Mouse (Mus musculus): Measurements from ENCODE around the gene Oxct2a. TPM values are rescaled to one million over a fixed set of nuclear protein-coding genes. Genes with fewer than 3 reads are reported as not detected.
"Not testable (repeated sequence)": the region's sequence is repeated elsewhere in the genome, so short reads cannot be mapped to it uniquely, and the experiment has no call there.

The Oxct2a gene
- polyA plus RNA-seq, 1 experiment, result not detected

DNA sequence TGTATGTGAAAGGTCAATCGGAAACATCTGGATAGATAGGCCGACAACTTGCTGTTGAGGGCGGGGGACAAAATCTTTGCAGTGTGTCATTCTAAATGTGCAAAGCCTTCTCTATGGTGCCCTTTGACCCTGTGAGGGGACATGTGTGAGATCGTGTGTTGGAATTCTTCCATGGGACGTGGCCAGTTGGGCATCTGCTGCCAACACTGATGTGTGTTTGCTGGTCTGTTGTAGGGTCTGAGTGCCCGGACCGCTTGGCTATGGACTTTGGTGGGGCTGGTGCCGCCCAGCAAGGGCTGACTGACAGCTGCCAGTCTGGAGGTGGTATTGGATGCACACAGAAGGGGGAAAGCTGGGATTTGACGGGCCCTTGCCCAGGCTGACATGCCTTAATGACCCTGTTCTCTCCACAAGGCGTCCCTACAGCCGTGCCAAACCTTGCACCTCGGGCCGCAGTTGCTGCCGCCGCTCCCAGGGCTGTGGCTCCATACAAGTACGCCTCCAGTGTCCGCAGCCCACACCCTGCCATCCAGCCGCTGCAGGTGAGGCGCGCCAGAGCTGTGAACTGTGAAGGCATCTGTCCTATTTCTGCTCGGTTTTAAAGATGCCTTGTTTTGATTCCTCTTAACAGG, 27.8 kb downstream of the Oxct2a start:
- no peak for DNase-seq
- no peak overlapping the region for H3K27ac ChIP-seq (ENCODE audit: insufficient read depth, low read length)
- no peak for TF ChIP-seq CTCF (IDR thresholded peaks at IDR 0.05; ENCODE audit: borderline replicate concordance, insufficient read depth, low read depth, low read length)
- TF ChIP-seq POLR2A (IDR thresholded peaks at IDR 0.05; ENCODE audit: borderline replicate concordance, insufficient read depth, low read length), result no peak
- no peaks in the 10 kb centered on the region for H3K4me1 ChIP-seq (ENCODE audit: control insufficient read depth, insufficient read depth, low read length)
- no peak overlapping the region for H3K4me3 ChIP-seq (replicated peaks; ENCODE audit: insufficient read depth, low read depth, low read length)
- no peaks in the 10 kb centered on the region for H3K27me3 ChIP-seq (ENCODE audit: control insufficient read depth, insufficient read depth, low read length)
- 81% methylated on average over 21 of the region's 21 CpGs for WGBS

DNA sequence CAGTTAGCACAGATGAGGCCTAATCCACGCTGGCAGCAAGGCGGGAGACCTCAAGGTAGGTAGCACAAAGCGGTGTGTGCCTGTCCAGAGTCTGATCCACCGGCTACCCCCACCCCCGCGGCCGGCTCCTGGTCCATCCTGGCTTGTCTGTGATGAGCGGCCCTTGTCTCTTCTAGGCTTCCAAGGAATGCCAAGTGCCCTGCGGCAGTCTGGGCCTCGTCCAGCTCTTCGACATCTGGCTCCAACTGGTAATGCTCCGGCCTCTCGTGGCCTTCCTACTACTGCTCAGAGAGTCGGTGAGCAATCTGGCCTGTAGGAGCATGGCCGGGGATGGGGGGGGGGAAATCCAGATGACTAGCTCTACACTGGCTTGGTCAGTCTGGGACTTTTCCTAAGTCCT, 28.4 kb downstream of the Oxct2a start:
- H3K27me3 ChIP-seq (ENCODE audit: control insufficient read depth, insufficient read depth, low read length); H3K4me3 ChIP-seq (replicated peaks; ENCODE audit: insufficient read depth, low read depth, low read length); DNase-seq; H3K27ac ChIP-seq (ENCODE audit: insufficient read depth, low read length); H3K4me1 ChIP-seq (ENCODE audit: control insufficient read depth, insufficient read depth, low read length): not testable (repeated sequence)
- WGBS, result 29% methylated on average over 15 of the region's 15 CpGs

DNA sequence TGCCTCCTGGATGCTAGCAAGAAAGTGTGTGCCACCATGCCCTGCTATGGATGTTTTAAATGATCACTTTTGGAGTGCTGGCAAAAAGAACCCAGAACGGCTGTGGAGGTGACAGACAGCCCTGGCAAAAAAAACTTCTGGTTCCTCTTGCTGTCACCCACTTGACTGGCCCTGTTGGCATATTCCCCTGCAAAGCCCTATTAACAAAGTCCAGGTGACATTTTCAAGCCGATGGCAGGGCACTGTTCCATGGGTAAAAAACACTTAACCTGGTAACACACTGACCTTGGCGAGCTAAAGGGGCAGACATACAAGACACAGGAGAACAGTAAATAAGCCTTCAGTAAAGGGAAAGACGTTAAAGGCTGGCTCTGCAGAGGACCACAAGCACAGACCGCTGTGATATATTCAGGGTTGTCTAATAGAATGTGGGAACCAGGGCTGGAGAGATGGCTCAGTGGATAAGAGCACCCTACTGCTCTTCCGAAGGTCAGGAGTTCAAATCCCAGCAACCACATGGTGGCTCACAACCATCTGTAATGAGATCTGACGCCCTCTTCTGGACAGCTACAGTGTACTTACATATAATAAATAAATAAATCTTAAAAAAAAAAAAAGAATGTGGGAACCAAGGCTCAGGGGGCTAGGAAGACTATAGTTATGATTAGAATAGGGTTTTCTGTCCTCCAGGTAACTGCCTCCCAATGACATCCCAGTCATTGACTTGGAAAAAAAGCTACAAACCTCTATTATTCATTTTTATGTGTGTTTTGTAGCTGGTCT, 29.6 kb downstream of the Oxct2a start:
- 75% methylated on average over 7 of the region's 7 CpGs for WGBS
- Histone ChIP-seq H3K27ac (ENCODE audit: insufficient read depth, low read length) (no peak overlapping the region), H3K4me1 (ENCODE audit: control insufficient read depth, insufficient read depth, low read length) (no peaks in the 10 kb centered on the region), H3K4me3 (replicated peaks; ENCODE audit: insufficient read depth, low read depth, low read length) (no peak overlapping the region), H3K27me3 (ENCODE audit: control insufficient read depth, insufficient read depth, low read length) (no peaks in the 10 kb centered on the region)
- no peak for DNase-seq
- no peak for TF ChIP-seq CTCF (IDR thresholded peaks at IDR 0.05; ENCODE audit: borderline replicate concordance, insufficient read depth, low read depth, low read length)
- TF ChIP-seq POLR2A (IDR thresholded peaks at IDR 0.05; ENCODE audit: borderline replicate concordance, insufficient read depth, low read length), result no peak

DNA sequence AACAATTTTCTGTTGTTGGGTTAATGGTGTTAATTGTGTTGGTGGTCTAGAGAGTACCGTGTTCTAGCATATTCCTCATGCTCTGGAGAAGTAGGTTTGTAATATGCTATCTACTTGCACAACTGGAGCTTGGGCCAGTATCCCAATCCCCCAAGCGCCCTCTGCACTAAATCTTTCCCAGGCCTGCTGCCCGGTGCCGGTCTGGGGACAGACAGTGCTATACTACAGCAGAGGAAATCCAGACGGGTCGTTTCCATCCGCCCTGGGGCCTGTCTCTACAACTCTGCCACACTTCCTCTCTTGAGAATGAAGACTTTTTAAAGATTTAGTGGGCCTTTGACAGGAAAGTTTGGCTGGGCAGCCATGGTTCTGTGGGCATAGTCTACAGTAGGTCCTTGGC, 30.4 kb downstream of the Oxct2a start:
- Histone ChIP-seq H3K4me3 (replicated peaks; ENCODE audit: insufficient read depth, low read depth, low read length) (no peak overlapping the region), H3K27me3 (ENCODE audit: control insufficient read depth, insufficient read depth, low read length) (no peaks in the 10 kb centered on the region), H3K27ac (ENCODE audit: insufficient read depth, low read length) (no peak overlapping the region), H3K4me1 (ENCODE audit: control insufficient read depth, insufficient read depth, low read length) (no peaks in the 10 kb centered on the region)
- 88% methylated on average over 7 of the region's 7 CpGs for WGBS
- DNase-seq, result no peak
- no peak for TF ChIP-seq CTCF (IDR thresholded peaks at IDR 0.05; ENCODE audit: borderline replicate concordance, insufficient read depth, low read depth, low read length)
- no peak for TF ChIP-seq POLR2A (IDR thresholded peaks at IDR 0.05; ENCODE audit: borderline replicate concordance, insufficient read depth, low read length)

DNA sequence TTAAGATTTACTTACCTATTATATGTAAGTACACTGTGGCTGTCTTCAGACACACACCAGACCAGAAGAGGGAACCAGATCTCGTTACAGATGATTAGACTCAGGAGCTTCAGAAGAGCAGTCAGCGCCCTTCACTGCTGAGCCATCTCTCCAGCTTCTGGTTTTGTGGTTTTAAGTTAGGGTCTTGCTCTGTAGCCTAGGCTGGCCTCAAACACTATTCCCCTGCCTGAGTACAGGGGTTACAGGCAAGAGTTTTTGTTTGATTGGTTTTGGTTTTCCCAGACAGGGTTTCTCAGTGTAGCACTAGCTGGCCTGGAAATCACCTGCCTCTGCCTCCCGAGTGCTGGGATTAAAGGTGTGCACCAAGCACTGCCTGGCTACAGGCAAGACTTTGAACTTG, 31.0 kb downstream of the Oxct2a start:
- 95% methylated on average over 3 of the region's 3 CpGs for WGBS
- Histone ChIP-seq H3K27me3 (ENCODE audit: control insufficient read depth, insufficient read depth, low read length) (no peaks in the 10 kb centered on the region), H3K4me1 (ENCODE audit: control insufficient read depth, insufficient read depth, low read length) (no peaks in the 10 kb centered on the region), H3K27ac (ENCODE audit: insufficient read depth, low read length) (no peak overlapping the region), H3K4me3 (replicated peaks; ENCODE audit: insufficient read depth, low read depth, low read length) (no peak overlapping the region)
- no peak for DNase-seq
- TF ChIP-seq CTCF (IDR thresholded peaks at IDR 0.05; ENCODE audit: borderline replicate concordance, insufficient read depth, low read depth, low read length) (no peak), POLR2A (IDR thresholded peaks at IDR 0.05; ENCODE audit: borderline replicate concordance, insufficient read depth, low read length) (no peak)

DNA sequence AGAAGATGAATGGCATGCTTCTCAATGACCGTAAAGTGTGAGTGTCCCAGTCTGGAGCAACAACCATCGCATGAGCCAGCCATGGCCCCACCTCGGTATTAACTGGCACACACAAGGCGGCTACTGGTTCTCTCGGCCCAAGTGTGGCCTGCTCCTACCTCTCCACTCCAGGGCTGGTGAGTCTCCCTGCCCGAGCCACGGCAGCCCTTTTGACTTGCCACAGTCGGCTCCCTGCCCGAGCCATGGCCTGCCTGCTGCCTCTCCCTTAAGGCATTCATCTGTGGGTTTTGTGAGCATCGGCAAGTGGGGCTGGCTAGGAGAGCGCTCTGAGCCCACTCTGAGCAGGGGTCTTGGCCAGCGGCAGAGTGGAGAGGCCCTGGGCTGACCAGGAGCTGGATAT, 34.4 kb downstream of the Oxct2a start:
- Histone ChIP-seq H3K27ac (ENCODE audit: insufficient read depth, low read length) (no peak overlapping the region), H3K4me1 (ENCODE audit: control insufficient read depth, insufficient read depth, low read length) (no peaks in the 10 kb centered on the region), H3K4me3 (replicated peaks; ENCODE audit: insufficient read depth, low read depth, low read length) (no peak overlapping the region), H3K27me3 (ENCODE audit: control insufficient read depth, insufficient read depth, low read length) (no peaks in the 10 kb centered on the region)
- DNase-seq, result no peak
- no peak for TF ChIP-seq CTCF (IDR thresholded peaks at IDR 0.05; ENCODE audit: borderline replicate concordance, insufficient read depth, low read depth, low read length)
- no peak for TF ChIP-seq POLR2A (IDR thresholded peaks at IDR 0.05; ENCODE audit: borderline replicate concordance, insufficient read depth, low read length)
- whole genome bisulfite sequencing, result 93% methylated on average over 12 of the region's 12 CpGs

DNA sequence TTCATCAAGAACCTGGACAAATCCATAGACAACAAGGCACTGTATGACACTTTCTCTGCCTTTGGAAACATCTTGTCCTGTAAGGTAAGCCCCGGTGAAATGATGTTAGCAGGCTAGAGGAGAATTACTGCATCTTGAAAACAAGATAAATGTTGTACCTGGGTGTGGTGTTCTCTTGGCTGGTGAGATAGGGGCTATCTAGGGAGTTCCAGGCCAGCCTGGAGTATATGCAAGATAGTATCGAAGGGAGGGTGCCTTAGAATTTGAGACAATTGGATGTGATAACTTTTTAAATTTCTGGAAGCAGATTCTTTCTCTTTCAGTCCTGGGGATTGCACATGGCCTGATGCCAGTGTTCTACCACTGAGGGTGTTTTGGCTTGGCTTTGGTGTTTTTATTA, 36.6 kb downstream of the Oxct2a start:
- H3K4me1 ChIP-seq (ENCODE audit: control insufficient read depth, insufficient read depth, low read length), result no peaks in the 10 kb centered on the region
- no peaks in the 10 kb centered on the region for H3K27me3 ChIP-seq (ENCODE audit: control insufficient read depth, insufficient read depth, low read length)
- no peak overlapping the region for H3K4me3 ChIP-seq (replicated peaks; ENCODE audit: insufficient read depth, low read depth, low read length)
- DNase-seq, result no peak
- TF ChIP-seq POLR2A (IDR thresholded peaks at IDR 0.05; ENCODE audit: borderline replicate concordance, insufficient read depth, low read length) (no peak), CTCF (IDR thresholded peaks at IDR 0.05; ENCODE audit: borderline replicate concordance, insufficient read depth, low read depth, low read length) (no peak)
- no peak overlapping the region for H3K27ac ChIP-seq (ENCODE audit: insufficient read depth, low read length)
- WGBS, result 91% methylated on average over 2 of the region's 2 CpGs

Measured in cerebellum, adult 2 months (tissue).